Mouse (Mus musculus) left cerebral cortex, adult 2 months (tissue): ENCODE measurements around the gene St5. TPM values are rescaled to one million over a fixed set of nuclear protein-coding genes. Genes with fewer than 3 reads are reported as not detected.

ENCODE experiments used
- DNase-seq, 2 experiments: peaks; one replicate each; pipeline ENCODE4 v3.0.0; 2021 to 2022; ENCODE audit warnings: low spot score in 2 of 2, mixed read lengths in 1 of 2; ENCODE audit errors: extremely low spot score in 1 of 2
- H3K27ac ChIP-seq: fragments of 200-600 bp; 2 replicates; pipeline ENCODE4 v1.8.1; 2022
- H3K4me3 ChIP-seq: fragments of 200-600 bp; 2 replicates; pipeline ENCODE4 v1.8.1; 2022
- CTCF ChIP-seq: fragments of 200-600 bp; IDR thresholded peaks from 2 replicates; pipeline ENCODE4 v1.8.1; 2022; ENCODE audit warnings: antibody characterized with exemption, mild to moderate bottlenecking, moderate library complexity
- intact Hi-C: fragments of 180-260 bp; cut with DNase I; formaldehyde crosslinking; loops from one replicate; pipeline ENCODE4 v1.15.1; 2025
- total RNA-seq, 2 experiments: library from RNA; stranded (reverse); gene quantifications; 2 replicates each; pipeline ENCODE4 v1.2.3; 2021

The St5 gene
- total RNA-seq, 2 experiments from 2014 or later, result 14.8 to 18.9 TPM

DNA sequence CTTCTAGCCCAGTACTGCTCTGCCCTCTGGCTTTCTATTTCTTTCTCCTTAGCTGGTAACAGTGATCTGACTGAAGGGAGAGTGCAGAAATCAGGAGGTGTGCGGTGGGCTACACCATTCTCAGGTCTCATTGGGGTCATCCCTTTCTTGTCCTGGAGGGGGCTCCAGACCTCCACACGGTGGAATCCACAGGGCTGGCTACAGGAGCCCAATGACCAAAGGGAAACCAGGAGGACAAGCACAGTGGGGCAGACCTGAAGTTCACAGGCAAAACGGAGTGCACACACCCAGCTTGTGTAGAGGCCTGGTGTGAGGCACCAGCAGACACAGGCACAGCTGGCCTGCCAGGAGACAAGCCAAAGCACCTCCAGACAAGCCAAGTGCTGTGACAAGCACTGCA lies 175.0 kb downstream of the St5 start:
- Histone ChIP-seq H3K4me3 (no peak overlapping the region), H3K27ac (no peak overlapping the region)
- intact Hi-C loops, result loop anchor here (2.0 kb wide), 1 partner anchor 190 kb away; no protein-coding TSS in a partner anchor
- DNase-seq, result peak; percentile 35 to 39
- peak; percentile 66 for TF ChIP-seq CTCF

DNA sequence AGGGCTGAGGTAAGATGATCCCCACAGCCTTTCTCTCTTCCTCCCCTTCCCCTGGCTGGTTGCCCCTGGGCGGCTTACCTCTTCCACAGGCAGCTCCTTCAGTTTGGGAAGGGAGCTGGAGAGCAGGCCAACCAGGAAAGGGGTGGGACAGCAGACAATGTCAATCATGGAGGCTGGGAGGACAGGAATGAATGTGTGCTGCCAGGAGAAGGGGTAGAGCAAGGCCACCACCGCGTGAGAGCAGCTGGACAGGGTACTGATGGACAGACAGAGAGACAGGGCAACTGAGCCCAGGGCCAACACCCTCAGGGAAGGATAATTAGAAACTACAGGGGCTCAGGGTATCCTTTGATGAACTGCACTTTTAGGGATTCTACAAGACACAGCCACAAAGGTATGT lies 175.9 kb downstream of the St5 start:
- DNase-seq, result no peak
- TF ChIP-seq CTCF, result no peak
- intact Hi-C loops, result no loop called here
- Histone ChIP-seq H3K4me3 (no peak overlapping the region), H3K27ac (no peak overlapping the region)

DNA sequence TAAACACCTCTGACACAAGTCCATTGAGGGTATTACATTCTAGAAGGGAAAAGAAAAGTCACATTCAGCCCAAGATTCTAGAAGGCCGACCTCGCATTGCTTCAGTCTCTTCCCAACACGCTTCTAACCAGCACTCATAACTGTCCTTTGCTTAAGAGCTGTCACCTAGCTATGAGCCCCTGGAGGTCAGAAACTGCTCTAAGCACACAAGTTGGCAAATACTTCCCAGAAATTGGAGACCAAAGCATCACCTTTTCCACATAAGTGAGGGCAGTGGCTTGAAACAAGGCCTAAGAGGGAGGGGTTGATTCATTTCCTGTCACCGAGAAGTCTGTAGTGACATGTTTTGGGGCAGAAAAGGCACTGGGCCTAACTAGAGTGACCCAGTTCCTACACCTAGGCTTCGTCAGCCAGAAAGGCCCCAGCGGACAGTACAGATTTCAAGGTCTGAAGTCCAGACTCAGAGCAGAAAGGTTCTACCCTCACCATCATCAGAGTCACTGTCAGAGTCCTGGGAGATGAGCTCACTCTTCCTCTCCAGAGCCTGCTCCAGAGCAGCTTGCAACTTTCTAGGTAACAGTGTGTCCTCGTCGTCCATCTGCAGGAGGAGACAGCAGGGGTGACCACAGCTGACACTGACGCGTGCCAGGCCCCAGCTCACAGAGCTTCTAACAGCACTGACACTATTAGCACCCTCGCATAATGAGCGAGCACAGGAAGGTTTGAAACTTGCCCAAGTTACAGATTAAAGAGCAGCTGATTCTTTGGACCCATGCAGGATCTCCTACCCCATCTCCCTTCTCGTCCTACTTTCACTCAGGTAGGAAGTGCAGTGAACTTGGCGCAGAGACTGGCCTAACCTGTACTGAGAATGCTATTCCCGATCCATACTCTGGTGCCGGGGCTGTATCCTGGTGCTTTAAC lies 177.4 kb downstream of the St5 start:
- Histone ChIP-seq H3K27ac (no peak overlapping the region), H3K4me3 (no peak overlapping the region)
- intact Hi-C loops, result no loop called here
- DNase-seq, result no peak
- no peak for TF ChIP-seq CTCF

DNA sequence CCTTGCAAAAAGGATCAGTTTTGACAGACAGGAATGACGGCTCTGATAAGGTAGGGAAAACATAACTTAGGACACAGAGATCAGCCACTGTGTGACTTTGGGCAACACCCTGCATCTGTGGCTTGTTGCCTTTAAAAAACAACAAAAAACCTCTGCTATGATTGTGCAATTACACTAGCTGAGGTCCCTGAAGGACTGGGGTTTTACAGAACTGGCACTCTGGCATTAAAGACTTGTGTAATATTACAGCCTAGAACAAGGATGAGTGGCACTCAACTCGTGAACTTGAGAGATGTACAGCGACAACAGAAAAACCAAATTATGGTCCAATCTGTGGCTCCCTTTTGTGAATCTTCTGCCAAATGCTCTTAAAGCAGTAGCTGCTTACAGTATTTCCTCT lies 178.6 kb downstream of the St5 start:
- TF ChIP-seq CTCF, result no peak
- no peak for DNase-seq
- Histone ChIP-seq H3K4me3 (no peak overlapping the region), H3K27ac (no peak overlapping the region)
- intact Hi-C loops, result no loop called here

DNA sequence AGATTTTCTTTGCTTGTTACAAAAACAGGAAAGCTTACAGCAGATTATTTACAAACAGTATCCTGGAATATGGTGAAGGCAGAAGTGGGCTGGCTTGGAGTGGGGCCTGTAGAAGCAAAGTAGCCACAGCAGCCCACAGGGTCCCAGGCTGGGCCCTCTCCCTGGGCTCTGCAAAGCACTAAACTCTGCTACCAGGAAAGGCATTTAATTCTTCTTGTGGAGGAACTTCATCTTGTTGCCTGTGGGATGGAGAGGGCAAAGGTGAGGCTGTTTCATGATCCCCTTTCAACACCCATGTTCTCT lies 179.0 kb downstream of the St5 start:
- Histone ChIP-seq H3K4me3 (no peak overlapping the region), H3K27ac (no peak overlapping the region)
- intact Hi-C loops, result no loop called here
- DNase-seq, result no peak
- no peak for TF ChIP-seq CTCF

DNA sequence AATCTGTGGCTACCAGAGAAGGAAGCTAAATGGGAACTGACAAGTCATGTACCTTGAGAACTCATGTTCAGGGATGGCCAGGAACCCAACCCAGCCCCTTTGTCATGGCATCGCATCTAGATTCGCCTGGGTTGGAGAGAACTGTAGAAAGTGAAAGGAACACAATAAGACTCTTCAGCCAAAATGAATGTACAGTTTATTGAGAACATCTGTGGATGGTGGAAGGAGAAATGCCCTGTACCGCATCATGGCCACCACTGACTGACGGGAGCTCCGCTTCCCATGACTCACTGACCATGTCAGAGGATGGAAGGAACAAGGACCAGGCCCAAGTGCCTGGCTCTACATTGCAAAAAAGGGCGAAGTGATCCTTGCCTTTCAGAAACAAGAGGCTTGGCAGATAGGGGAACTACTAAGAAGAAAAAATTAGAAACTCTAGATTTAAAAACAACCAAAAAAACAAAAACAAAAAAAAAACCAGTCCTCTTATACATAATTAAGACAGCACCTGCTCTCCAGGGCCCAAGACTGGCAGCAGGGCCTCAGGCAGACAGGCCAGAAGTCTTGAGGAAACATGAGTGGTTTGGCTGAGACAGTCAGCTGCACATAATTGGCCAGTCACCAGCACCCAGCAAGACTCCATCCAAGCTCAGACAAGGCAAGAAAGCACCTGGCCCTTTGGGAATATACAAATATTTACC lies 179.5 kb downstream of the St5 start:
- intact Hi-C loops, result no loop called here
- Histone ChIP-seq H3K27ac (no peak overlapping the region), H3K4me3 (no peak overlapping the region)
- DNase-seq, result no peak
- no peak for TF ChIP-seq CTCF

DNA sequence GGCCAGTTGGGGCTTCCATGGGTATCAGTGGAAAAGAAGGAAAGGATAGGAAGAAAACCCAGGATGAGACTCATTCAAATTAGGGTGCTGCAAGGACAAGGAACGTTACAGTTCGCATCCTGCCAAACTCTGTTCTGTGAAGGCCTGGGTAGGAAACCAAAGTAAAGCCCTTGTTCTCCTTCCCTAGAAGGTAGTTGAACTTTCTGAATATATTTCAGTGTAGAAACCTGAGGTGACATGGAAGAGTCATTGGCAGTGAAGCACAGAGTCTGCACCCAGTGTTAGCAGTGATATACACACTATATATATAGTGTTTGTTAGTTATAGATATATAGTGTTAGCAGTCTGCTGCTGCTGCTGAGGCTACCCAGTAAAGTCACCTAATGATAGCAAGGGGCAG lies 180.1 kb downstream of the St5 start:
- no peak overlapping the region for H3K4me3 ChIP-seq
- no peak for TF ChIP-seq CTCF
- intact Hi-C loops, result no loop called here
- no peak for DNase-seq
- H3K27ac ChIP-seq, result no peak overlapping the region

DNA sequence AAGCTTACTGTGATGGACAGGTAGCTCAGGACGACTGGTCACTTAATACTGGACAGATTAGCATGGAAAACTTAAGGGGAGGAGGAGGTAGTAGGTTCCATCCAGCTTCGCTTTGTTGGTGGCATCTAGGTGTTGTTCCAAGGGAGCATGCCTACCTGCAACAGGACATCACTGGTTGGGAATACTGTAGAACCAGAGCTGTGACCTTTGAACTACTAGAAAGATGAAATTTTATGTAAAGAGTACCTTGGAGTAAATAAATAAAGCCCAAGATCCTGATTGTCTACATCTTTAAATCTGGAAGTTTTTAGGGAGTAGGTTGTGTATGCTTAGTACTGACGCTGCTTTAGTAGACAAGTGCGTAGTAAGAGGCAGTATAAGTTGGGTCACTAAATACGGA lies 181.3 kb downstream of the St5 start:
- Histone ChIP-seq H3K27ac (no peak overlapping the region), H3K4me3 (no peak overlapping the region)
- TF ChIP-seq CTCF, result no peak
- intact Hi-C loops, result no loop called here
- no peak for DNase-seq

DNA sequence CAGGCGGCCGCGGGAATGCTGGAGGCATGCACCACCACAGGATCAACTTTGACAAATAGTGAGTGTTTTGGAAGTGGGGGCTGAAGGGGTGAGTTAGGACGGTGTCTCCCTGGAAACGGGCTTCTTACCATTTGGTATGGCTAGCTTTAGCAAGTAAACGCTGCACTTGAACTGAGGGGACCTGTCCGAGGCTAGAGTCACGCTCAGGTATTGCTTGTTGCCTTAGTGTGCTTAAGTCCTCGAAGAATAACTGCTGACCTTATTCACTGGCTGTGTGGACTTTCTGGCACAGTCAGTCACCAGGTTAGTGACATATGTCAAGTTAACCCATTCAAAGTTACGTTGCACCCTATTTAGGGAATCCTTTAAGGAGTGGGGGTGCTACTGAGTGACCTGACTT lies 183.5 kb downstream of the St5 start:
- intact Hi-C loops, result loop anchor here (2.0 kb wide), 2 partner anchors 51 to 97 kb away; no protein-coding TSS in a partner anchor
- Histone ChIP-seq H3K4me3 (peak overlapping the region; percentile 91), H3K27ac (peak overlapping the region; percentile 99; the same call in 1 of the 2 replicates)
- DNase-seq, result no peak
- TF ChIP-seq CTCF, result no peak

DNA sequence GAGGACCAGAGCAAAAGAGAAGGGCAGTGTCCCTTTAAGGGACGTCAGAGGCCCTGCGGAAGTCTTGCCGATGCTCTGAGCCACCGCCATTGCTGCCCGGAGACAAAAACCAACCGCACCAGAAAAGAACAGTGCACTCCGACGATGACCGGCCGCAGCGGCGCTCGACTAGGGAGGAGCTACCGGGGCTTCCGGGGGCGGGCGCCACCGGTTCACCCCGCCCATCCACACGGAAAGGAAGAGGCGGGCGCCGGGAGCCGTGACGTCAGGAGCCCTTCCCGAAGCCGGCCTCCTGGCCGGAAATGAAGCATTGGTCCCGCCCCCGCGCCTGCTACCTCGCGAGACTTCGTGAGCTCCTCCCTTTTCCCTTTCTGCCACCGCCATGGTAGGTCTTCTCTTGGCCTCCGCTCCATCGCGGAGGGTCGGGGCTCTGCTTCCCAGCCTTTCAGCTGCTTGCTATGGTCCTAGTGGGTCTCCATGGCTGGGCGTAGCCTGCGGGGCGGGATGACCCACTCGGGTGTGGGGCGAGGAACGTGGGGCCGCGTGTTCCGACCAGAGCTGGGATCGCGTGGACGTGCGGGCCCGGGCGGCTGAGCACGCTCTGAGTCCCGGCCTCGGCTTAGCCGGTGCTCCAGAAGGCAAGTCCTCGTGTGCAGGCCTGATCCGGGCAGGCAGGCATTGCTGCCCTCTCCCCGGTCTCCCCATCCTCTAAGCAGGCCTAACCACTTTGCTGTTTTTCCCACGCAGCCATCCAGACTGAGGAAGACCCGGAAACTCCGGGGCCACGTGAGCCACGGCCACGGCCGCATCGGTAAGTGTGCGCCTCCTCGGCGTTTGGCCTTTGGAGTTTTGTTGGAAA lies 184.3 kb downstream of the St5 start, which contains the start of gene Rpl27a:
Gene Rpl27a (plus strand): TSS at position 310 of the 859 bp plus-strand sequence.
- intact Hi-C loops, result loop anchor here (1.0 to 2.0 kb wide), 3 partner anchors 26 to 98 kb away; no protein-coding TSS in a partner anchor

DNA sequence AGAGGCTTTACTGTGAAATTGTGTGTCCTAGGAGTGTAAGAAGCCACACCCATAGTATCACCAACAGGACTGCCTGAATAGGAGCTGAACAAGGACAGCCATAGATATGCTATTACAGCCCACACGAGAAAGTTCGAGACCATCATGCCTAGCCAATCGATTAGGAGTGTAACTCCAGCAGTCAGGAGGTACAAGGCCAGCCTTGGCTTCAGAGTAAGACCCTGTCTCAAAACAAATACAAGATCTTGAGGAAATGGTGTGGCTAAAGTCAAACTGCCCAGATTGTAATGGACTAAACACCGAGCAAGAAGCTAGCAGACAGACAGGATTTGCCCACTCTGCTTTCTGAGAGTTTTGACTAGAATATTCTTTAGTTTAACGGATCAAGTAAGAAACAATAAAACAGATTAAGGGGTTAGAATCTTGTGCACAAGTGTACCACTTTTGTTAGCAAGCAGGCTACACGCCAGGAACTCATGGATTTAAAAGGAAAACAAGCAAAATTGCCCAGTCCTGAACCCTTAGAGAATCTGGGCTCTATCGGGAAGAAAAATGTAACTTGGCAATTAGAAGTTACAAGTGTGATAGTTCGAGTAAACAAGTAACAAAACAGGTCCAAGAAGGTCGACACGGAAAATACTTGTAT lies 185.2 kb downstream of the St5 start:
- no peak for TF ChIP-seq CTCF
- Histone ChIP-seq H3K27ac (peak overlapping the region; percentile 99), H3K4me3 (peak overlapping the region; percentile 91)
- DNase-seq, result no peak
- intact Hi-C loops, result loop anchor here (1.0 to 2.0 kb wide), 3 partner anchors 25 to 99 kb away; no protein-coding TSS in a partner anchor

More for the DNA sequence above, 184.3 kb downstream of the St5 start, which contains the start of gene Rpl27a:
- DNase-seq, result peak; percentile 99
- H3K4me3 ChIP-seq, result peak within 1 kb of the TSS; percentile 91
- TF ChIP-seq CTCF, result no peak; the same call in 1 of the 2 replicates
- peak within 1 kb of the TSS; percentile 99 for H3K27ac ChIP-seq
